Mouse (Mus musculus) stomach, embryonic 16.5 days (tissue): ENCODE results near the gene Rhoj. TPM values are rescaled to one million over a fixed set of nuclear protein-coding genes. Genes with fewer than 3 reads are reported as not detected.

Experiments used
- polyA plus RNA-seq: library from polyadenylated mRNA; unstranded; fragments of >200 nt; fragmentation: Nextera tagmentation; extraction: Ambion mirVana; gene quantifications from 2 replicates; pipeline ENCODE4 v1.2.1, GENCODE M21; 2015

The Rhoj gene
- polyA plus RNA-seq, 1 experiment from 2014 or later: 72.7 TPM

Other genes starting within 250 kb of the Rhoj start
- gene Kcnh5, start 131.0 kb upstream of the Rhoj start, polyA plus RNA-seq: 0.13 and 0.19 TPM in 2 replicates
- gene Gphb5, start 108.5 kb downstream of the Rhoj start, polyA plus RNA-seq: not detected in 2 replicates